Mouse (Mus musculus) CD4-positive naive resting alpha-beta T cell, adult 76 days (primary cell): Measurements from ENCODE around the gene Stxbp2. TPM values are rescaled to one million over a fixed set of nuclear protein-coding genes. Genes with fewer than 3 reads are reported as not detected.

Experiments used
- total RNA-seq: library from RNA; stranded (reverse); gene quantifications from one replicate; pipeline ENCODE4 v1.2.4, GENCODE M21; 2023

Gene Stxbp2
- 186 TPM for total RNA-seq

GRCm38 (mm10) chr8:3630647-3631477, at the start of gene Stxbp2:
TSS of gene Stxbp2 (plus strand) at chr8:3630955.

GRCm38 (mm10) chr8:3586993-3587390, 43.8 kb upstream of the Stxbp2 start, which contains the start of gene Camsap3:
TSS of gene Camsap3 (plus strand) at chr8:3587293.

GRCm38 (mm10) chr8:3621199-3621970, 9.4 kb upstream of the Stxbp2 start, which contains the start of the genes Xab2 and Pet100:
TSS of gene Xab2 (minus strand) at chr8:3621316.
TSS of gene Pet100 (plus strand) at chr8:3621548.

GRCm38 (mm10) chr8:3625445-3625844, 5.3 kb upstream of the Stxbp2 start, which contains the start of gene Pcp2:
TSS of gene Pcp2 (minus strand) at chr8:3625545.

GRCm38 (mm10) chr8:3655526-3655925, 24.8 kb downstream of the Stxbp2 start, which contains the start of gene Retn:
TSS of gene Retn (plus strand) at chr8:3655770.

GRCm38 (mm10) chr8:3665507-3665906, 34.8 kb downstream of the Stxbp2 start, which contains the start of gene Mcemp1:
TSS of gene Mcemp1 (plus strand) at chr8:3665754.

GRCm38 (mm10) chr8:3671980-3672491, 41.3 kb downstream of the Stxbp2 start, which contains the start of gene Fcor:
TSS of gene Fcor (minus strand) at chr8:3672362.

GRCm38 (mm10) chr8:3676131-3676992, 45.6 kb downstream of the Stxbp2 start, which contains the start of gene Trappc5:
TSS of gene Trappc5 (plus strand) at chr8:3676299.

Other genes with a start within 250 kb of the Stxbp2 start
- 257 TPM for gene Arhgef18, start 237.9 kb upstream of the Stxbp2 start, total RNA-seq
- gene Pex11g, start 163.3 kb upstream of the Stxbp2 start, total RNA-seq: 0.79 TPM
- 13.0 TPM for gene Tex45, start 160.1 kb upstream of the Stxbp2 start, total RNA-seq
- gene Zfp358, start 137.8 kb upstream of the Stxbp2 start, total RNA-seq: 4.0 TPM
- 68.8 TPM for gene Mcoln1, start 130.5 kb upstream of the Stxbp2 start, total RNA-seq
- gene Pnpla6, start 115.6 kb upstream of the Stxbp2 start, total RNA-seq: 46.8 TPM
- not detected for gene C330021F23Rik, start 63.0 kb upstream of the Stxbp2 start, total RNA-seq
- not detected for gene Camsap3, start 43.7 kb upstream of the Stxbp2 start, total RNA-seq
- 91.9 TPM for gene Xab2, start 9.6 kb upstream of the Stxbp2 start, total RNA-seq
- gene Pet100, start 9.4 kb upstream of the Stxbp2 start, total RNA-seq: 32.2 TPM
- not detected for gene Pcp2, start 5.4 kb upstream of the Stxbp2 start, total RNA-seq
- gene Retn, start 24.8 kb downstream of the Stxbp2 start, total RNA-seq: not detected
- gene Mcemp1, start 34.8 kb downstream of the Stxbp2 start, total RNA-seq: 0.38 TPM
- gene Fcor, start 41.4 kb downstream of the Stxbp2 start, total RNA-seq: not detected
- gene Trappc5, start 45.3 kb downstream of the Stxbp2 start, total RNA-seq: 14.5 TPM
- 42.6 TPM for gene Fcer2a, start 63.2 kb downstream of the Stxbp2 start, total RNA-seq
- not detected for gene Clec4g, start 89.7 kb downstream of the Stxbp2 start, total RNA-seq
- 2.2 TPM for gene Cd209a, start 118.0 kb downstream of the Stxbp2 start, total RNA-seq
- gene Cd209e, start 223.4 kb downstream of the Stxbp2 start, total RNA-seq: not detected
- gene Cd209d, start 247.6 kb downstream of the Stxbp2 start, total RNA-seq: not detected